24 mouse cellular contexts compared by ENCODE assay signal in genomic region chr7:66571451-66571850, GRCm38 (mm10).
DNase-seq lines count a peak whose midpoint lies in the region; TF ChIP-seq lines count a peak whose summit lies in the region.
"Had no signal": no experiment of that assay in that cellular context is flagged by ENCODE, and none has a peak within 500 bp of the region (broad histone marks: within the 10 kb centered on the region; RNA-seq: fewer than 3 reads in every experiment).

No protein-coding gene starts in this region.

- H3K4me3 ChIP-seq in lung, adult 2 months (replicated peaks; ENCODE audit: extremely low read depth, low read depth, low read length), result no peak overlapping the region
- H3K4me3 ChIP-seq: embryonic facial prominence, embryonic 10.5 days; embryonic facial prominence, embryonic 13.5 days; erythroblast, embryonic 14.5 days; forebrain, embryonic 12.5 days; forebrain, embryonic 15.5 days; heart, adult 2 months; hindbrain, embryonic 12.5 days; hindbrain, embryonic 15.5 days had no signal

- TF ChIP-seq POLR2A in lung, adult 2 months (IDR thresholded peaks at IDR 0.05; ENCODE audit: borderline replicate concordance, extremely low read depth, low read depth, low read length), result no peak

- no peak for TF ChIP-seq CTCF in lung, adult 2 months (IDR thresholded peaks at IDR 0.05; ENCODE audit: insufficient read depth, low read length)

- intact Hi-C loops in heart, postnatal 25 days (cut with DNase I), result no loop called here

- WGBS in lung, adult 2 months, result 65% methylated on average over 5 of the region's 5 CpGs

- H3K4me1 ChIP-seq in lung, adult 2 months (ENCODE audit: control insufficient read depth, insufficient read depth, low read length), result no peaks in the 10 kb centered on the region
- H3K4me1 ChIP-seq: forebrain, embryonic 12.5 days; forebrain, embryonic 15.5 days; hindbrain, embryonic 12.5 days; hindbrain, embryonic 15.5 days had no signal

- peak; percentile 17 for DNase-seq in heart, postnatal 25 days (ENCODE audit: low spot score)
- no peak for DNase-seq in heart, adult 8-10 months (ENCODE audit: low spot score)
- peak; percentile 2 for DNase-seq in lung, postnatal 25 days (ENCODE audit: low spot score)
- no peak for DNase-seq in lung, adult 2 months
- DNase-seq in urinary bladder, postnatal 14 days (ENCODE audit: low spot score), result peak; percentile 22
- DNase-seq in urinary bladder, postnatal 25 days (ENCODE audit: low spot score), result no peak
- peak; percentile 2 for DNase-seq in skeletal muscle tissue, adult 2 months (ENCODE audit: low read depth, low spot score)
- no peak for DNase-seq in left cerebral cortex, adult 11 months (ENCODE audit: low spot score)
- DNase-seq: adrenal gland, adult 8-10 months; adrenal gland, postnatal 25 days; cerebellum, adult 11-12 months; cerebellum, adult 8-10 months; cerebellum, postnatal 10 days; cerebellum, postnatal 36 days; embryo, embryonic 11 days; gastrocnemius, postnatal 25 days had no signal

Comparison
In these comparisons a context has a peak if more than half of its experiments do, and no peak if none do; other contexts are left out.
1. DNase-seq: peak in heart, postnatal 25 days (single experiment), lung, postnatal 25 days (single experiment), urinary bladder, postnatal 14 days (single experiment) and skeletal muscle tissue, adult 2 months (single experiment); none in heart, adult 8-10 months (single experiment), lung, adult 2 months (single experiment), urinary bladder, postnatal 25 days (single experiment) and left cerebral cortex, adult 11 months (single experiment).